Mouse (Mus musculus) ES-E14 (cell line): ENCODE results near the gene Artn.

Experiments used
- CHD2 ChIP-seq: IDR thresholded peaks from 2 replicates; pipeline ENCODE4 v1.6.1; 2014; ENCODE audit warnings: mild to moderate bottlenecking, low read depth, low read length, inconsistent platforms
- ZC3H11A ChIP-seq: IDR thresholded peaks from 2 replicates; pipeline ENCODE4 v1.6.1; 2012; ENCODE audit warnings: low read depth, mild to moderate bottlenecking, inconsistent platforms, low read length, borderline replicate concordance
- ZNF384 ChIP-seq: IDR thresholded peaks from 2 replicates; pipeline ENCODE4 v1.6.1; 2012; ENCODE audit warnings: low read depth, low read length, inconsistent platforms

- TF ChIP-seq ZNF384 (no peak), ZC3H11A (no peak), CHD2 (no peak)
Observed at GRCm38 (mm10) chr4:117914031-117914430, 15.5 kb downstream of the Artn start.
